Mouse (Mus musculus) layer of hippocampus, postnatal 14 days (tissue): ENCODE measurements around the gene Plce1. TPM values are rescaled to one million over a fixed set of nuclear protein-coding genes. Genes with fewer than 3 reads are reported as not detected.
A peak's percentile ranks its signal among the peaks of the same experiment; 100 is the strongest.

Experiments
- DNase-seq, 2 experiments: peaks; one replicate each; pipeline ENCODE4 v3.0.0; 2021 to 2022; ENCODE audit warnings: low spot score in 2 of 2, mixed read lengths in 1 of 2
- long read RNA-seq, 2 experiments: library from polyadenylated mRNA; stranded (forward); transcript quantifications; one replicate each; pipeline ENCODE4 v2.0.0; 2021
- total RNA-seq, 2 experiments: library from RNA; stranded (reverse); gene quantifications; 2 replicates each; pipeline ENCODE4 v1.2.3; 2021

Plce1 gene
- total RNA-seq = 10 to 100 TPM; 13.4 to 14.3 TPM
- long read RNA-seq, experiment 1, partial matches to known transcripts = 0 of 2 reads
- long read RNA-seq, experiment 1, other reads (novel, unspliced or antisense) = 2 of 2 reads
- long read RNA-seq, experiment 2, partial matches to known transcripts = 1 of 4 reads
- long read RNA-seq, experiment 2, other reads (novel, unspliced or antisense) = 3 of 4 reads

- DNase-seq = no peak
These were observed at the start of gene Plce1 for GRCm38 (mm10) chr19:38480731-38481621. Plce1 (plus strand) TSS chr19:38481109.

- no peak for DNase-seq
These were observed 49.6 kb upstream of the Plce1 start for GRCm38 (mm10) chr19:38431326-38431725.

- no peak for DNase-seq
These were observed 48.9 kb upstream of the Plce1 start for GRCm38 (mm10) chr19:38432021-38432420.

GRCm38 (mm10) chr19:38433381-38433780 is 47.5 kb upstream of the Plce1 start:
- DNase-seq = peak in 1 of 2 experiments; percentile 82

- peak in 1 of 2 experiments; percentile 12 for DNase-seq
These were observed 45.7 kb upstream of the Plce1 start for GRCm38 (mm10) chr19:38435221-38435620.

GRCm38 (mm10) chr19:38441860-38442259 is 39.0 kb upstream of the Plce1 start:
- no peak for DNase-seq

- DNase-seq = no peak
These were observed 35.2 kb upstream of the Plce1 start for GRCm38 (mm10) chr19:38445758-38446157.

- DNase-seq = no peak
These were observed 25.7 kb upstream of the Plce1 start for GRCm38 (mm10) chr19:38455228-38455627.

- no peak for DNase-seq
These were observed 21.9 kb upstream of the Plce1 start for GRCm38 (mm10) chr19:38458996-38459395.

- peak; percentile 19 to 68 for DNase-seq
These were observed 20.2 kb upstream of the Plce1 start for GRCm38 (mm10) chr19:38460696-38461095.

GRCm38 (mm10) chr19:38470257-38470893 is 10.5 kb upstream of the Plce1 start:
- DNase-seq = no peak

GRCm38 (mm10) chr19:38475394-38475793 is 5.5 kb upstream of the Plce1 start:
- no peak for DNase-seq

GRCm38 (mm10) chr19:38478286-38478685 is 2.6 kb upstream of the Plce1 start:
- no peak for DNase-seq

- DNase-seq = no peak
These were observed 2.0 kb upstream of the Plce1 start for GRCm38 (mm10) chr19:38478948-38479347.

- DNase-seq = no peak
These were observed 1.4 kb upstream of the Plce1 start for GRCm38 (mm10) chr19:38479473-38479872.

GRCm38 (mm10) chr19:38480156-38480720 is 671 bp upstream of the Plce1 start:
- DNase-seq = no peak

GRCm38 (mm10) chr19:38481906-38482305 is 997 bp downstream of the Plce1 start:
- no peak for DNase-seq

- no peak for DNase-seq
These were observed 1.7 kb downstream of the Plce1 start for GRCm38 (mm10) chr19:38482406-38483181.

GRCm38 (mm10) chr19:38485779-38486555 is 5.1 kb downstream of the Plce1 start:
- DNase-seq = no peak

GRCm38 (mm10) chr19:38487501-38487900 is 6.6 kb downstream of the Plce1 start:
- DNase-seq = no peak
